Mouse (Mus musculus) stomach, adult 2 months (tissue): ENCODE results near the gene Cd93. TPM values are rescaled to one million over a fixed set of nuclear protein-coding genes. Genes with fewer than 3 reads are reported as not detected.

Source experiments
- polyA plus RNA-seq: library from polyadenylated mRNA; depleted of rRNA; stranded (reverse); fragments of >200 nt; gene quantifications from 2 replicates; pipeline ENCODE4 v1.2.3, GENCODE M21; 2012; rRNA removed

Cd93 gene
- 1.4 and 1.9 TPM in 2 replicates for polyA plus RNA-seq

DNA sequence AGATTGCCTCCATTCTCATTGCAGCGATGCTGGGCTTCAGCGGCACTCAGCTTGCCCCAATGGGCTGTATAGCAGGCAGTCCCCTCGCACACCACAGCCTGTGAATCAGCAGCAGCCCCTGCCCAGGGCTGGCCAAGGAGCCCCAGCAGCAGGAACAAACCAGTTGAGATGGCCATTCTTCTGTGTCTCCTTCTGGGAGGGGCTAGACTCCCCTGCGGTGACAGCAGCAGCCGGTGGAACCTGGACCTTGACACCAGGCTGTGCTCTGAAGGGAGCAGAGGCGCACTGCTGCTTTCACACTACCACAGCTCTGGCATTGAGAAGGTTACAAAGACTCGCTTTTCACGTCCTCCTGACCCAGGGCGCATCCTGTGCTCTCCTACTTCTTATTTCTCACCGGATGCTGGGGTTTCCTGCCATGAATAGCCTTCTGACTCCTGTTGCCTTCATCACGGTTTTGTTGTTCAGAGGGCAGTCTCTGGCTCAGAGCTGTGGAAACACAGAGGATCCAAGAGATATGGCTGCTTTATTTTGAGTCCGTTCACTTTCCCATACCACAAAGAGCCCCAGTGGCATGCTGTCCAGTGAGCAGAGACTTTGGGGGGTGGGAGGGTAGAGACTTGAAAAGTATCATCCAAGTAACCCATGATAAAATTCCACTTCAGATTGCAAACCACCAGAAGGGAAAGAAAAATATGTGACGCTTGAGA is at the start of gene Cd93:
Gene Cd93 (minus strand): TSS at position 315 of the 710 bp plus-strand sequence.

DNA sequence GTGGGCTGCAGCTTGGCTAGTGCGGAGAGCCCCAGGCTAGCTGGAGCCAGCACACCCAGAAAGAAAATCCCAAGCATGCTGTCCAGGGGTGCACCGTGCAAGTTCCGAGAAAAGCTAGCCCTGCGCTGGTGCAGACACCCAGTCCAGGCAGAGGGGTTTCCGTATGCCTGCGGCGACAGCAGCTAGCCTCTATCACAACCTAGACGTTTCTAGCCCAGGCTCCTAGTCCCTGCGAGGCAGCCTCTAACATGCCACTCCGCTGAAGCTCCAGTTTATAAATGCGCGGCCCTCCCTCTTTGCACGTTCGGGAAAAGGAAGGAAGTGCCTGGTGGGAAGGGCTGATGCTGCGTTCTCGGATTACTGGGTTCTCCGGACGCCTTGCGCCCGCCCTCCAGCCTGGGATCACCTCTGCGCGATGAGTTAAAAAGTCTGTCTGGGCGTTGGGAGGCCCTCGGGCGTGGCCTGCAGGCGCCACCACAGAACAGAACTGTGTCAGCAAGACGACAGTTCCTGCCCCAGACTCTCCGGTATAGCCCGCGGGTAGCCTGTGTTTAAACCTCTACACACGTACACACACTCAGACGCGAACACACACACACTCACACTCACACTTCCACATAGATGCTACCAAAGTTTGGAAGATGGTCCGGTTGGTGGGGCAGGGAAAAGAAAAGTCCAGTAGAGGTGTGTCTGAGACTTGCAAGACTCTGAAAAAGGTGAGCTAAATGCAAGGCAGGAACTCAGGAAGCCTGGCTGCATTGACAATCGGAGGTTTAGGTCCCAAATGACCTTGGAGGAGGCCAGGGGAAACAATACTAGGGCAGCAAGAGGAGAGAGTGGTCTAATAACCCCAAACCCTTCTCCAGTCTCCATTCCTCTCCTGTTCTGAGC is 35.2 kb downstream of the Cd93 start, which contains the start of gene Thbd:
Gene Thbd (minus strand): TSS at position 319 of the 891 bp plus-strand sequence.

GRCm38 (mm10) chr2:148395131-148396051 is 48.0 kb downstream of the Cd93 start, which contains the start of gene Sstr4:
Gene Sstr4, plus strand, starts transcription at chr2:148395344.

Other genes starting within 250 kb of the Cd93 start
- 0.20 and 0.25 TPM in 2 replicates for gene Sstr4, start 48.2 kb downstream of the Cd93 start, polyA plus RNA-seq
- 21.6 and 29.0 TPM in 2 replicates for gene Thbd, start 35.4 kb downstream of the Cd93 start, polyA plus RNA-seq
- gene Nxt1, start 229.0 kb upstream of the Cd93 start, polyA plus RNA-seq = 6.4 and 7.7 TPM in 2 replicates
- 1.5 and 1.9 TPM in 2 replicates for gene Gzf1, start 237.5 kb upstream of the Cd93 start, polyA plus RNA-seq